Mouse (Mus musculus): ENCODE data around the gene Gnl2. TPM values are rescaled to one million over a fixed set of nuclear protein-coding genes. Genes with fewer than 3 reads are reported as not detected.

Gnl2 gene
- polyA plus RNA-seq, 1 experiment = 140 TPM

- TF ChIP-seq POLR2A (IDR thresholded peaks at IDR 0.05; ENCODE audit: insufficient read depth, low read length) = peak; percentile 84
- TF ChIP-seq EP300 (IDR thresholded peaks at IDR 0.05; ENCODE audit: insufficient read depth, low read depth, low read length) = 0 out of 2 replicates have a peak, but pooled peaks have one; percentile 21
- TF ChIP-seq CTCF (IDR thresholded peaks at IDR 0.05; ENCODE audit: low read depth, low read length) = peak; percentile 68
- Histone ChIP-seq H3K9me3 (replicated peaks; ENCODE audit: control insufficient read depth, insufficient read depth, low read length, poor library complexity, severe bottlenecking) (no peaks in the 10 kb centered on the region), H3K4me1 (ENCODE audit: control insufficient read depth, insufficient read depth, low read length) (no peaks in the 10 kb centered on the region), H3K27ac (ENCODE audit: insufficient read depth, low read length) (peak within 1 kb of the TSS; percentile 65; the same call in 1 of the 2 replicates), H3K9ac (ENCODE audit: low read depth, poor library complexity, severe bottlenecking) (peak within 1 kb of the TSS; percentile 87), H3K36me3 (ENCODE audit: control insufficient read depth, insufficient read depth, low read length, poor library complexity, severe bottlenecking) (peaks cover 7% of the 10 kb centered on the region), H3K4me3 (ENCODE audit: low read depth, low read length) (peak within 1 kb of the TSS; percentile 90), H3K27me3 (ENCODE audit: control insufficient read depth, insufficient read depth, low read length, poor library complexity, severe bottlenecking) (no peaks in the 10 kb centered on the region)
Measured at GRCm38 (mm10) chr4:125084403-125085345, 68.3 kb downstream of the Gnl2 start, which contains the start of gene Meaf6. TSS of gene Meaf6 (plus strand) at chr4:125085134.

- H3K9ac ChIP-seq (ENCODE audit: low read depth, poor library complexity, severe bottlenecking) = peak overlapping the region; percentile 87
- peak overlapping the region; percentile 85 for H3K4me3 ChIP-seq (ENCODE audit: low read depth, low read length)
- no peak for TF ChIP-seq EP300 (IDR thresholded peaks at IDR 0.05; ENCODE audit: insufficient read depth, low read depth, low read length)
- TF ChIP-seq CTCF (IDR thresholded peaks at IDR 0.05; ENCODE audit: low read depth, low read length) = no peak
- TF ChIP-seq POLR2A (IDR thresholded peaks at IDR 0.05; ENCODE audit: insufficient read depth, low read length) = no peak
- H3K4me1 ChIP-seq (ENCODE audit: control insufficient read depth, insufficient read depth, low read length) = no peaks in the 10 kb centered on the region
- H3K9me3 ChIP-seq (replicated peaks; ENCODE audit: control insufficient read depth, insufficient read depth, low read length, poor library complexity, severe bottlenecking) = no peaks in the 10 kb centered on the region
- H3K36me3 ChIP-seq (ENCODE audit: control insufficient read depth, insufficient read depth, low read length, poor library complexity, severe bottlenecking) = peaks cover 7% of the 10 kb centered on the region
- H3K27me3 ChIP-seq (ENCODE audit: control insufficient read depth, insufficient read depth, low read length, poor library complexity, severe bottlenecking) = no peaks in the 10 kb centered on the region
- peak overlapping the region; percentile 65; the same call in 1 of the 2 replicates for H3K27ac ChIP-seq (ENCODE audit: insufficient read depth, low read length)
Measured at GRCm38 (mm10) chr4:125085346-125085841, 69.0 kb downstream of the Gnl2 start.

GRCm38 (mm10) chr4:125093031-125093430, 76.6 kb downstream of the Gnl2 start:
- H3K27ac ChIP-seq (ENCODE audit: insufficient read depth, low read length) = no peak overlapping the region
- H3K4me3 ChIP-seq (ENCODE audit: low read depth, low read length) = no peak overlapping the region
- H3K9me3 ChIP-seq (replicated peaks; ENCODE audit: control insufficient read depth, insufficient read depth, low read length, poor library complexity, severe bottlenecking) = no peaks in the 10 kb centered on the region
- no peak overlapping the region for H3K9ac ChIP-seq (ENCODE audit: low read depth, poor library complexity, severe bottlenecking)
- H3K36me3 ChIP-seq (ENCODE audit: control insufficient read depth, insufficient read depth, low read length, poor library complexity, severe bottlenecking) = no peaks in the 10 kb centered on the region; the same call in 1 of the 2 replicates
- H3K4me1 ChIP-seq (ENCODE audit: control insufficient read depth, insufficient read depth, low read length) = no peaks in the 10 kb centered on the region
- H3K27me3 ChIP-seq (ENCODE audit: control insufficient read depth, insufficient read depth, low read length, poor library complexity, severe bottlenecking) = no peaks in the 10 kb centered on the region
- TF ChIP-seq POLR2A (IDR thresholded peaks at IDR 0.05; ENCODE audit: insufficient read depth, low read length) = no peak
- TF ChIP-seq CTCF (IDR thresholded peaks at IDR 0.05; ENCODE audit: low read depth, low read length) = no peak
- no peak for TF ChIP-seq EP300 (IDR thresholded peaks at IDR 0.05; ENCODE audit: insufficient read depth, low read depth, low read length)

- Histone ChIP-seq H3K36me3 (ENCODE audit: control insufficient read depth, insufficient read depth, low read length, poor library complexity, severe bottlenecking) (no peaks in the 10 kb centered on the region), H3K9ac (ENCODE audit: low read depth, poor library complexity, severe bottlenecking) (no peak overlapping the region), H3K9me3 (replicated peaks; ENCODE audit: control insufficient read depth, insufficient read depth, low read length, poor library complexity, severe bottlenecking) (no peaks in the 10 kb centered on the region), H3K4me3 (ENCODE audit: low read depth, low read length) (no peak overlapping the region), H3K27me3 (ENCODE audit: control insufficient read depth, insufficient read depth, low read length, poor library complexity, severe bottlenecking) (no peaks in the 10 kb centered on the region), H3K27ac (ENCODE audit: insufficient read depth, low read length) (no peak overlapping the region), H3K4me1 (ENCODE audit: control insufficient read depth, insufficient read depth, low read length) (no peaks in the 10 kb centered on the region)
- no peak for TF ChIP-seq POLR2A (IDR thresholded peaks at IDR 0.05; ENCODE audit: insufficient read depth, low read length)
- TF ChIP-seq EP300 (IDR thresholded peaks at IDR 0.05; ENCODE audit: insufficient read depth, low read depth, low read length) = no peak
Measured at GRCm38 (mm10) chr4:125096066-125096465, 79.7 kb downstream of the Gnl2 start.

- H3K9me3 ChIP-seq (replicated peaks; ENCODE audit: control insufficient read depth, insufficient read depth, low read length, poor library complexity, severe bottlenecking) = no peaks in the 10 kb centered on the region
- TF ChIP-seq CTCF (IDR thresholded peaks at IDR 0.05; ENCODE audit: low read depth, low read length) (no peak), POLR2A (IDR thresholded peaks at IDR 0.05; ENCODE audit: insufficient read depth, low read length) (no peak), EP300 (IDR thresholded peaks at IDR 0.05; ENCODE audit: insufficient read depth, low read depth, low read length) (no peak)
- H3K4me1 ChIP-seq (ENCODE audit: control insufficient read depth, insufficient read depth, low read length) = no peaks in the 10 kb centered on the region
- no peak overlapping the region for H3K27ac ChIP-seq (ENCODE audit: insufficient read depth, low read length)
- no peak overlapping the region for H3K4me3 ChIP-seq (ENCODE audit: low read depth, low read length)
- no peak overlapping the region for H3K9ac ChIP-seq (ENCODE audit: low read depth, poor library complexity, severe bottlenecking)
- H3K36me3 ChIP-seq (ENCODE audit: control insufficient read depth, insufficient read depth, low read length, poor library complexity, severe bottlenecking) = no peaks in the 10 kb centered on the region
- no peaks in the 10 kb centered on the region for H3K27me3 ChIP-seq (ENCODE audit: control insufficient read depth, insufficient read depth, low read length, poor library complexity, severe bottlenecking)
Measured at GRCm38 (mm10) chr4:125097412-125097811, 81.0 kb downstream of the Gnl2 start.

- H3K9ac ChIP-seq (ENCODE audit: low read depth, poor library complexity, severe bottlenecking) = no peak overlapping the region
- H3K4me1 ChIP-seq (ENCODE audit: control insufficient read depth, insufficient read depth, low read length) = no peaks in the 10 kb centered on the region
- no peak overlapping the region for H3K27ac ChIP-seq (ENCODE audit: insufficient read depth, low read length)
- no peaks in the 10 kb centered on the region for H3K36me3 ChIP-seq (ENCODE audit: control insufficient read depth, insufficient read depth, low read length, poor library complexity, severe bottlenecking)
- TF ChIP-seq EP300 (IDR thresholded peaks at IDR 0.05; ENCODE audit: insufficient read depth, low read depth, low read length) = no peak
- peak; percentile 92 for TF ChIP-seq CTCF (IDR thresholded peaks at IDR 0.05; ENCODE audit: low read depth, low read length)
- no peak overlapping the region for H3K4me3 ChIP-seq (ENCODE audit: low read depth, low read length)
- no peaks in the 10 kb centered on the region for H3K27me3 ChIP-seq (ENCODE audit: control insufficient read depth, insufficient read depth, low read length, poor library complexity, severe bottlenecking)
- no peaks in the 10 kb centered on the region for H3K9me3 ChIP-seq (replicated peaks; ENCODE audit: control insufficient read depth, insufficient read depth, low read length, poor library complexity, severe bottlenecking)
Measured at GRCm38 (mm10) chr4:125099458-125099857, 83.1 kb downstream of the Gnl2 start.

Data from ES-Bruce4 (cell line).